Mouse (Mus musculus): ENCODE results near the gene Chga. TPM values are rescaled to one million over a fixed set of nuclear protein-coding genes. Genes with fewer than 3 reads are reported as not detected.

Gene Chga
- polyA plus RNA-seq, 1 experiment, result 8.5 TPM

- TF ChIP-seq CTCF (IDR thresholded peaks at IDR 0.05; ENCODE audit: control insufficient read depth, insufficient read depth, insufficient replicate concordance, low read depth, low read length) (no peak), POLR2A (IDR thresholded peaks at IDR 0.05; ENCODE audit: control insufficient read depth, low read depth, low read length) (no peak)
- no peak overlapping the region for H3K27ac ChIP-seq (ENCODE audit: control insufficient read depth, insufficient read depth, low read depth, low read length)
These were observed 53.2 kb downstream of the Chga start for GRCm38 (mm10) chr12:102607808-102608517.

GRCm38 (mm10) chr12:102610927-102611326, 56.2 kb downstream of the Chga start:
- H3K4me1 ChIP-seq (ENCODE audit: control insufficient read depth, insufficient read depth, low read length), result no peaks in the 10 kb centered on the region; the same call in 1 of the 2 replicates
- H3K4me3 ChIP-seq (ENCODE audit: control insufficient read depth, low read depth, low read length), result no peak overlapping the region
- H3K27me3 ChIP-seq (ENCODE audit: control insufficient read depth, insufficient read depth, low read length), result no peaks in the 10 kb centered on the region
- TF ChIP-seq CTCF (IDR thresholded peaks at IDR 0.05; ENCODE audit: control insufficient read depth, insufficient read depth, insufficient replicate concordance, low read depth, low read length), result no peak
- TF ChIP-seq POLR2A (IDR thresholded peaks at IDR 0.05; ENCODE audit: control insufficient read depth, low read depth, low read length), result no peak
- H3K27ac ChIP-seq (ENCODE audit: control insufficient read depth, insufficient read depth, low read depth, low read length), result no peak overlapping the region
- no peaks in the 10 kb centered on the region for H3K36me3 ChIP-seq (ENCODE audit: control insufficient read depth, insufficient read depth, low read length)

More at GRCm38 (mm10) chr12:102607808-102608517, 53.2 kb downstream of the Chga start:
- no peak overlapping the region for H3K4me3 ChIP-seq (ENCODE audit: control insufficient read depth, low read depth, low read length)
- no peaks in the 10 kb centered on the region; the same call in 1 of the 2 replicates for H3K4me1 ChIP-seq (ENCODE audit: control insufficient read depth, insufficient read depth, low read length)
- H3K27me3 ChIP-seq (ENCODE audit: control insufficient read depth, insufficient read depth, low read length), result no peaks in the 10 kb centered on the region
- no peaks in the 10 kb centered on the region for H3K36me3 ChIP-seq (ENCODE audit: control insufficient read depth, insufficient read depth, low read length)

GRCm38 (mm10) chr12:102612431-102612830, 57.7 kb downstream of the Chga start:
- Histone ChIP-seq H3K27ac (ENCODE audit: control insufficient read depth, insufficient read depth, low read depth, low read length) (no peak overlapping the region), H3K4me3 (ENCODE audit: control insufficient read depth, low read depth, low read length) (no peak overlapping the region), H3K4me1 (ENCODE audit: control insufficient read depth, insufficient read depth, low read length) (no peaks in the 10 kb centered on the region; the same call in 1 of the 2 replicates), H3K27me3 (ENCODE audit: control insufficient read depth, insufficient read depth, low read length) (no peaks in the 10 kb centered on the region), H3K36me3 (ENCODE audit: control insufficient read depth, insufficient read depth, low read length) (no peaks in the 10 kb centered on the region)
- TF ChIP-seq POLR2A (IDR thresholded peaks at IDR 0.05; ENCODE audit: control insufficient read depth, low read depth, low read length) (no peak), CTCF (IDR thresholded peaks at IDR 0.05; ENCODE audit: control insufficient read depth, insufficient read depth, insufficient replicate concordance, low read depth, low read length) (no peak)

GRCm38 (mm10) chr12:102613411-102613810, 58.6 kb downstream of the Chga start:
- Histone ChIP-seq H3K4me1 (ENCODE audit: control insufficient read depth, insufficient read depth, low read length) (peaks cover 2% of the 10 kb centered on the region; the same call in 1 of the 2 replicates), H3K4me3 (ENCODE audit: control insufficient read depth, low read depth, low read length) (no peak overlapping the region), H3K27ac (ENCODE audit: control insufficient read depth, insufficient read depth, low read depth, low read length) (no peak overlapping the region), H3K36me3 (ENCODE audit: control insufficient read depth, insufficient read depth, low read length) (no peaks in the 10 kb centered on the region), H3K27me3 (ENCODE audit: control insufficient read depth, insufficient read depth, low read length) (no peaks in the 10 kb centered on the region)
- no peak for TF ChIP-seq POLR2A (IDR thresholded peaks at IDR 0.05; ENCODE audit: control insufficient read depth, low read depth, low read length)
- no peak for TF ChIP-seq CTCF (IDR thresholded peaks at IDR 0.05; ENCODE audit: control insufficient read depth, insufficient read depth, insufficient replicate concordance, low read depth, low read length)

Other genes starting within 250 kb of the Chga start
- gene Lgmn, start 115.2 kb upstream of the Chga start, polyA plus RNA-seq (2012; rRNA removed), result 34.9 and 39.5 TPM in 2 replicates
- 32.4 and 32.5 TPM in 2 replicates for gene Golga5, start 85.8 kb upstream of the Chga start, polyA plus RNA-seq (2012; rRNA removed)
- gene Itpk1, start 150.0 kb downstream of the Chga start, polyA plus RNA-seq (2012; rRNA removed), result 32.3 and 35.2 TPM in 2 replicates
- gene Moap1, start 188.7 kb downstream of the Chga start, polyA plus RNA-seq (2012; rRNA removed), result 7.9 and 8.8 TPM in 2 replicates
- 0.90 and 1.1 TPM in 2 replicates for gene Tmem251, start 188.8 kb downstream of the Chga start, polyA plus RNA-seq (2012; rRNA removed)
- 3.6 and 4.5 TPM in 2 replicates for gene Gm28051, start 202.8 kb downstream of the Chga start, polyA plus RNA-seq (2012; rRNA removed)
- gene Gon7, start 202.8 kb downstream of the Chga start, polyA plus RNA-seq (2012; rRNA removed), result 11.0 and 11.2 TPM in 2 replicates
- gene Ubr7, start 203.0 kb downstream of the Chga start, polyA plus RNA-seq (2012; rRNA removed), result 44.5 and 47.2 TPM in 2 replicates
- gene Gm20604, start 203.7 kb downstream of the Chga start, polyA plus RNA-seq (2012; rRNA removed), result 28.7 and 31.3 TPM in 2 replicates